Mouse (Mus musculus): ENCODE measurements around the gene Thsd7b.
A peak's percentile ranks its signal among the peaks of the same experiment; 100 is the strongest.
"Not testable (repeated sequence)": the region's sequence is repeated elsewhere in the genome, so short reads cannot be mapped to it uniquely, and the experiment has no call there.

The Thsd7b gene

DNA sequence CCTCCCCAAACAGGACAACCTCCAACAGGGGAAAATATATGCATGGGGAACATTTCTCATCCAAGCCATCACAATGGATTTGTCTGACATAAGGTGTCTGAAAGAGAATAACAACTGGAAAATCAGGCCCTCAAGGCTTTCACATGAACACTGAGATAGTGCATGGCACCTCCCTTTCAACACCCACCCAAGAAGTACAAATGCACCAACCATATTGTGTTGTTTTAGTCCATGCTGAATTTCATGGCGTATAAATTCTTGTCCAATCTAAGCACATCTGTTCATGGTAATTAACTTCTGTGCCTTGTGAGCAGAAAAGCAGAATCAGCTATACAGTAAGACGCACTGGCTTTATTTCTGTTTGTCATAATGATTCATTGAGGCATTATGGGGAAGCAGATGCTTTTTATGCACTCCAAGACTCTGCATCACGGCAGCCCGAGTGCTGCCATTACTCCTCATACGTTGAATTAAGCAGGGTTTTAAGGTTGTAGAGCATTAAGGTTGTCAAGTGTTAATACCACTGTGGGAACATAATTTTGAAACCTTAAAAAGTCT is 577.0 kb downstream of the Thsd7b start:
- no peak for DNase-seq (ENCODE audit: low read depth)

- no peak for DNase-seq (ENCODE audit: low read depth)
These were observed 594.6 kb downstream of the Thsd7b start for GRCm38 (mm10) chr1:129867714-129868113.

DNA sequence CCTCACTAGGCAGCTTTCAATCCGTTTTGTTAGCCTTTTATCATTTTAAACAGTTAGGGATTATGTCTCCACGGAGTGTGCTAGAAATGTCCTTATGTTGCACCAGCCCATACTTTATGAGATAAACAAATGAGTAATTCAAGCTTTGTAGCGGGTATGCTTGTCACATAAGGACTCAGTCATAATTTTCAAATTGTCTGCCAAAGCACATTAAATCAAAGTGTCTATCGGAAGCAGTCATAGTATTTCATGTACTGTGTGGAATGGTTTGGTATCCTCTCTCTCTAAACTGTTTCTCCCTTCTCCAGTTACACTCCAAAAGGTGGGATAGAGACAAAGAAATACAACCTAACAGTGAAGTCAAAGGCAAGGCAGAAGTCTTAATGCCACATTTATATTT is 601.3 kb downstream of the Thsd7b start:
- DNase-seq (ENCODE audit: low read depth) = no peak

GRCm38 (mm10) chr1:129887861-129888260 is 614.8 kb downstream of the Thsd7b start:
- DNase-seq (ENCODE audit: low read depth) = no peak

GRCm38 (mm10) chr1:129898121-129898520 is 625.0 kb downstream of the Thsd7b start:
- no peak for DNase-seq (ENCODE audit: low read depth)

GRCm38 (mm10) chr1:129915484-129915883 is 642.4 kb downstream of the Thsd7b start:
- no peak for DNase-seq (ENCODE audit: low read depth)

DNA sequence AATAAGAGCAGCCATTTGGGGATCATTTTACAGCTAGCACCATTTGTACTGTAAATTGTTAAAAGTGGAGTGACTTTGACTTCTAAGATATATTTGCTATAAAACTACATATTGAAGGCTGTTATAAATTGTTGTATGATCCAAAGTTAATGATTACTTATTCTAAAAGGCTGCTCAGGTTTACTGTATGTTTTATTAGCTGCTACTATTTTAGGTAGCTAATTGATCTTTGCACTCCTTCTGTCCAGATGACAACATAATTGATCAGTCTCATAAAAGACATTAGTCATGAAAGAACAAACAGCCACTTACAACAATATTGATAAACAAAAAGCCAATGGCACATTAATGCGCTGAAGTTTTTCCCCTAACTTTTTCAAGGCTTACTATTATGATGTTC is 644.5 kb downstream of the Thsd7b start:
- DNase-seq (ENCODE audit: low read depth) = no peak

DNA sequence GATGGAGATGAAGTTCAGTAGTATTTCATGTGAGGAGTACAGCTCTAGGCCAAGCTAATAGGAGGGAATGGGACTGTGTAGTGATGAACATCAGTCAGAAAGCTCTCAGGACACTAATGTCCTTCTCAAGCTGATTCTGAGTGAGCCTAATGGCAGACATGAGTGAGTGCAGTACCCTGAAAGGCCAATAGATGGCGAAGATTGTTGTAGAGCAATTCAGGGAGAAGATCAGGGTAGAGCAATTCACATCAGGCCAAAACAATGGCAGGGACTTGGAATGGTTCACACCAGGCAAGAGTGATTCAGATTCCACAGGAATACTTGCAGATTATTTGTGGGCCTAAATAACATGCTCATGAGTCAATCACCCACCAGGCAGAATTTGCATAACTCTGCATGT is 646.3 kb downstream of the Thsd7b start:
- peak; percentile 35 for DNase-seq (ENCODE audit: low read depth)

- no peak for DNase-seq (ENCODE audit: low read depth)
These were observed 657.9 kb downstream of the Thsd7b start for GRCm38 (mm10) chr1:129931003-129931402.

- DNase-seq (ENCODE audit: low read depth) = no peak
These were observed 670.0 kb downstream of the Thsd7b start for GRCm38 (mm10) chr1:129943116-129943515.

- DNase-seq (ENCODE audit: low read depth) = no peak
These were observed 673.9 kb downstream of the Thsd7b start for GRCm38 (mm10) chr1:129947026-129947425.

- no peak for DNase-seq (ENCODE audit: low read depth)
These were observed 682.4 kb downstream of the Thsd7b start for GRCm38 (mm10) chr1:129955478-129955877.

DNA sequence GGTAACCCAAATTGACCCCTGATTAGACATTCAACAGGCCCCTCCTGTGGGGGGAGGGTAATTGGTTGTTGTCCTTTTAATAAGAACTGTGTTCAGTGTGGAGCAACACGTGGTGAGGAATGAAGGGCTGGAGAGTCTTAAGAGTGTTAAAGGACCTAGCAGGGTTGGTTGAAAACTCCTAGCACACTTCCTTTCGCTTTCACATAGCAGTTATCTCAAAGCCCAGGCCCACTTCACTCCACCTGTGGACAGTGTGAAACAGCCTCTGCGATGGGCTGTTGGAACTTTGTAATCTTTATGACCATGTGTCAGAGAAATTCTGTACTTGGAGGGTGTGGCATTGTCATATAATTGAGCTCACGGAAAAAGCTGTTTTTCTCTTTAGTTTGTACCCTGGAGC is 683.5 kb downstream of the Thsd7b start:
- DNase-seq (ENCODE audit: low read depth) = no peak

DNA sequence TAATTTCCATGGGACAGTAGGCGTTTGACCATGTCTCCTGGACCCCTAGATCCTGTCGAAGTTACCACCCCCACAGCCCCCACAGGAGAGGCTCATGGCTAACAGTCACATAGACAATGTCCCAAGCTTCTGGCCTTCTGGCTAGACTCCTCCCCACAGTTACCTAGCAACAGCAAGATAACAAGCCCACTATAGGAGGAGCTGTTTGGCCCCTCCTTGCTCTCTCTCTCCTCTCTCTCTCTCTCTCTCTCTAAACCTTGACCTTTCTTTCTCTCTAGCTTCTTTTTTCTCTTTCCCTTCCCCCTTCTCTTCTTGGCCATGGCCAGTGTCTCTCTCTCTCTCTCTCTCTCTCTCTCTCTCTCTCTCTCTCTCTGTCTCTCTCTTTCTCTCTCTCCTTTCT is 686.2 kb downstream of the Thsd7b start:
- not testable (repeated sequence) for DNase-seq (ENCODE audit: low read depth)

DNA sequence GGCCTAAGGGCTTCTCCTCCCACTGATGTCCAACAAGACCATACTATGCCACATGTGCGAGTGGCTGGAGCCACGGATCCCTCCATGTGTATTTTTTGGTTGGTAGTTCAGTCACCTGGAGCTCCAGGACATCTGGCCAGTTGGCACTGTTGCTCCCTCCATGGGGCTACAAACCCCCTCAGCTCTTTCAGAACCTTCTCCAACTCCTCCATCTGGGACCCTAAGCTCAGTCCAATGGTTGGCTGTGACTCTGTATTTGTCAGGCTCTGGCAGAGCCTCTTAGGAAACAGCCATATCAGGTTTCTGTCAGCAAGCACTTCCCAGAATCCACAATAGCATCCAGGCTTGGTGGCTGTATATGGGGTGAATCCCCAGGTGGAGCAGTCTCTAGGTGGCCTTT is 690.1 kb downstream of the Thsd7b start:
- no peak for DNase-seq (ENCODE audit: low read depth)

DNA sequence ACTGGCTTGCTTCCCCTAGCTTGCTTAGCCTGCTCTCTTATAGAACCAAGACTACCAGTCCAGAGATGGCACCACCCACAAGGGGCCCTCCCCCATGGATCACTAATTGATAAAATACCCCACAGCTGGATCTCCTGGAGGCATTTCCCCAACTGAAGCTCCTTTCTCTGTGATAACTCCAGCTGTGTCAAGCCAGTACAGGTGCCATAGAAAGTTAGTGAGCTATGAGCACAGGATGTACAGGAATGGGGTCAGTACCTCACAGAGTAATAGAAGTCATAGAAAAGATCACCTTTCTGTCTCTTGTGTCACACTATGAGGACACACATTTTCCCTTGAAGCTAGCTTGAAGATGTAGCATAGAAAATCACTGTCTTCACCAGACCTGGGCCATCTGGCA is 716.1 kb downstream of the Thsd7b start:
- not testable (repeated sequence) for DNase-seq (ENCODE audit: low read depth)

DNA sequence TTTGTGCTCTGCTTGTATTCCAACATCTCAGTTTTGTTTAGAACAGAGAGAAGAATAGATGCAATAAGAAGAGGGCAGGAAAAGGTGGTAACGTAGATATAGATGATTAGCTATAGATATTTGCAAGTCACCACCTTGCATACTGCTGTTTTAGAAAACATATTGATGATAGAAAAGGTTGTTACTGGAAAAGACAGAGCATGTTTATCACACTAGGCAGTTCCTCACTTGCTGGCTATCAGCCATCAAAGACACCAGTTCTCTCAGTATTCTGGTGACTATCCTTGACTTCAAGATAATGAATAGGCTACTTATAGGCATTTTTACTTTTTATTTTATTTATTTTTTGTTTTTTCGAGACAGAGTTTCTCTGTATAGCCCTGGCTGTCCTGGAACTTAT is 717.7 kb downstream of the Thsd7b start:
- DNase-seq (ENCODE audit: low read depth) = no peak

DNA sequence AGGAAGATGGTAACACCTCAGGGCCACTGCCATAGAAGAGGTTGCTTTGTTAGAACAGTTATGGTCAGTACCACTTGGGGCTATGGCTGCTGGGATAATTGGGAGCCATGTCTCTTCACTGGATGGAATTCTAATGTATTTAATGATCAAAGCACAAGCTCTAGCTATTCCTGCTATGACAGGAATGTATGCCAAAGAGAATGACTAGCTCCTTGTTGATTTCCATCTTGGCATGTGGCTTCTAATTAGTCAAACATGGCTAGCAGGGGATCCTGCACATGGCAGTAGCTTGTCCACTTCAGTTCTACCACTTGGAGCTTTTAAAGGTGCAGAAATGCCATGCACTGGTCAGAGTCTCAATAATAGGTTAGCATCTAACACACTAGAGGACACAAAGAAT is 781.9 kb downstream of the Thsd7b start:
- no peak for DNase-seq (ENCODE audit: low read depth)

GRCm38 (mm10) chr1:130062105-130062504 is 789.0 kb downstream of the Thsd7b start:
- no peak for DNase-seq (ENCODE audit: low read depth)

DNA sequence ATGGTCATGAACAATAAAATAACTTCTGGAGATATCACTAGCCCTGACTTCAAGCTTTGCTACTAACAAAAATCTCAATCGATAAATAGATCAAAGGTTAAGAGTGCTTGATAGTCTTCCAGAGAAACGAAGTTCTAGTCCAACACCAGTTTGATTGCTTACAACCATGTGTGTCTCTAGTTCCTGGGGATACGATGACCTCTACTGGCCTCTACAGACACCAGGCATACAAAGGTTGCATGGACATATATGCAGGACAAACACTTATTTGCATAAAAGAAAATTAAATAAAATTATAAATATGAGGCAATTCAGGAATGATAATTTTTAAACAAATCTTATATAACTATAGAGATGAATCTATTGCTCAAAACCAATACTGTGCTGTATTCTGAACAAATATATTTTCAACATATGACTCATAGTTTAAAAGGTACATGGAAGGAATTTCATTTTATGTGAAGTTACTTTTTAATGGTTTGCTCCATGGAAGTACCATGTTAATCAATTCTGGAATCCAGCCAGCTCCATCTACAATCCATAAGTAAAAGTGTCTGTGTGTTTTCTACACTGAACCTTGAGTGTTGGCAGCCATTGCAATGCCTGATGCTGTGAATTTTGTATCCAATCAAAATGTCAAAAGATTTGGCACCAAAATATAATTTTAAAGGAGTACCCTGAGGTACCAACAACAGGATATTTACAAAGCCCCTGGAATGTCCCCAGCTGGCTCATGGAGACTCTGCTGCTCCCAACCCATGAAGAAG is 793.3 kb downstream of the Thsd7b start:
- DNase-seq (ENCODE audit: low read depth) = no peak

- no peak for DNase-seq (ENCODE audit: low read depth)
These were observed 810.7 kb downstream of the Thsd7b start for GRCm38 (mm10) chr1:130083788-130084187.

DNA sequence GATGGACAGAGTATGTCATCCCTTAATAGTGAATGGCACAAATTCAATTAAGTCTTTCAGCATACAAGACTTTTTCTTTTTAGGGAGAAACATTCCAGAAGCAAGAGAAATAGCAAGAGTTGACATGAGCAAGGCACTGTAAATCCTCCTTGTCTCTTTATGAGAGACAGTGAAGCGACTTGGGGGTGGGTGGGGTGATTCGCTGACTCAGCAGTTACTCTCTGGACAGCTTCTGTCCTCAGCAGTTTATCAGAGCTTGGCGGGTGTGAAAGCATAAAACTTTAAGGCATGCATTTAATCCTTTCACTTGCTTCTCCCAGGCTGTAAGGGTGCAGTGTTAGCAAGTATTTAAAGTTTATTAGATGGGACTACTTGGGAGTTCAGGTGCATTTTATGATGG is 812.1 kb downstream of the Thsd7b start:
- DNase-seq (ENCODE audit: low read depth) = no peak

DNA sequence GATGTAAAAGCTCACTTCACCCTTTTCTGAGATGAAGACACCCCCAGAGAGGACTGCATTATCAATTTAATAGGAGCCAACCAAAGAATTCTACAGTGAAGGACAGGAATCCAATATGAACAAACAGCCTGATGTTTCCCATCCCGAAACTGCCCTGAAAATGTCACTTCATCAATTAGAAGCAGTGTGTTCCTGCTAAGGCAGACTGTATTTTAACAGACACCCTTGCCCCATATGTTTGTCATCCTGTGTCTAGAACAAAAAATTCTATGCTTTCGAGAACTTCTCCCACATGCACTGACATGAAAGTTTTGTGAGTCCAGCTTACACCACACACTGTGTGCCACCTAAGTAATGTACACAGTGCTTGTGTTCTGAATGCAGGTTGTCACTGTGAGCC is 812.8 kb downstream of the Thsd7b start:
- no peak for DNase-seq (ENCODE audit: low read depth)

- DNase-seq (ENCODE audit: low read depth) = no peak
These were observed 826.1 kb downstream of the Thsd7b start for GRCm38 (mm10) chr1:130099227-130099626.
